Comparison of ENCODE assay signal across 20 mouse cellular contexts in the genomic region with DNA sequence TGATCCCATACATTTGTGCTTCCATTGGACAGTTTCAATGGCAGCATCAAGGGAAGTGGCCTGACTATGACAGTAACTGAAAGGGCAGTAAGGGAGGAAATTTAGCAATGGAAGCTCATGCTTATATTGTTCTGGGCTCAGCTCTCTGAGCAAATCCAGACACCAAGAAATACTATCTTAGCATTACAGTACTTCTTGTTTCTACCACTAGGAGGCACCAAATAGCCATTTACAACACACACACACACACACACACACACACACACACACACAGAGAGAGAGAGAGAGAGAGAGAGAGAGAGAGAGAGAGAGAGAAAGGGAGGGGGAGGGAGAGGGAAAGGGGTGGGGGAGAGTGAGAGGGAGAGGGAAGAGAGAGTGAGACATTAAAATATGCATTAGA.
DNase-seq lines count a peak whose midpoint lies in the region; ATAC-seq and TF ChIP-seq lines count a peak whose summit lies in the region.
"Had no signal": no experiment of that assay in that cellular context is flagged by ENCODE, and none has a peak within 500 bp of the region (broad histone marks: within the 10 kb centered on the region; RNA-seq: fewer than 3 reads in every experiment).

No protein-coding gene starts in this region.

- TF ChIP-seq EP300 in MEL (IDR thresholded peaks at IDR 0.05; ENCODE audit: low read depth in 1 of 2, low read length in 2 of 2) = no peak

- TF ChIP-seq CTCF in MEL (IDR thresholded peaks at IDR 0.05 in 2 of 3, conservative IDR thresholded peaks at IDR 0.05 in 1 of 3; ENCODE audit: control insufficient read depth in 1 of 3, insufficient read depth in 1 of 3, low read depth in 2 of 3, low read length in 3 of 3, poor library complexity in 1 of 3, severe bottlenecking in 1 of 3) = peak in 2 of 3 experiments; percentile 28 to 39; a peak in 3 of 6 replicates

- H3K4me1 ChIP-seq in MEL (ENCODE audit: control insufficient read depth in 1 of 2, insufficient read depth in 2 of 2, low read length in 2 of 2) = no peaks in the 10 kb centered on the region
- no peaks in the 10 kb centered on the region for H3K4me1 ChIP-seq in liver, embryonic 12.5 days
- H3K4me1 ChIP-seq: embryonic facial prominence, embryonic 13.5 days had no signal

- no peak overlapping the region for H3K27ac ChIP-seq in MEL (ENCODE audit: control insufficient read depth, low read depth, low read length)
- H3K27ac ChIP-seq in liver, embryonic 12.5 days = no peak overlapping the region
- H3K27ac ChIP-seq: embryonic facial prominence, embryonic 13.5 days; forebrain, embryonic 15.5 days had no signal

- TF ChIP-seq POLR2A in MEL (IDR thresholded peaks at IDR 0.05; ENCODE audit: control insufficient read depth in 1 of 2, insufficient read depth in 1 of 2, low read depth in 1 of 2, low read length in 2 of 2, poor library complexity in 1 of 2) = no peak

- no peak overlapping the region for H3K4me3 ChIP-seq in MEL (ENCODE audit: control insufficient read depth in 1 of 2, insufficient read depth in 1 of 2, low read depth in 2 of 2, low read length in 2 of 2)
- H3K4me3 ChIP-seq in liver, embryonic 12.5 days = no peak overlapping the region
- H3K4me3 ChIP-seq: embryonic facial prominence, embryonic 13.5 days; forebrain, embryonic 15.5 days had no signal

- no peaks in the 10 kb centered on the region; a peak in 1 of 4 replicates for H3K27me3 ChIP-seq in MEL (ENCODE audit: control insufficient read depth in 1 of 2, insufficient read depth in 2 of 2, low read length in 2 of 2)
- H3K27me3 ChIP-seq in liver, embryonic 12.5 days (replicated peaks) = no peaks in the 10 kb centered on the region
- H3K27me3 ChIP-seq: forebrain, embryonic 15.5 days had no signal

- ATAC-seq in liver, embryonic 12.5 days = no peak
- ATAC-seq: activated CD4-positive, CD25-positive, alpha-beta regulatory T cell, adult 4 months; forebrain, embryonic 15.5 days had no signal

- H3K79me2 ChIP-seq in MEL (ENCODE audit: control insufficient read depth, insufficient read depth, low read length, poor library complexity) = no peaks in the 10 kb centered on the region

- no peak; the same call in 1 of the 2 replicates for TF ChIP-seq RAD21 in MEL (IDR thresholded peaks at IDR 0.05; ENCODE audit: low read depth, low read length)

- no peaks in the 10 kb centered on the region for H3K36me3 ChIP-seq in MEL (ENCODE audit: control insufficient read depth in 1 of 2, insufficient read depth in 2 of 2, low read length in 2 of 2)
- no peaks in the 10 kb centered on the region for H3K36me3 ChIP-seq in liver, embryonic 12.5 days
- H3K36me3 ChIP-seq: embryonic facial prominence, embryonic 13.5 days; forebrain, embryonic 15.5 days; G1E had no signal

- DNase-seq in 3134 (ENCODE audit: extremely low read depth, insufficient read length, low spot score) = peak; percentile 5
- peak; percentile 43 for DNase-seq in 3T3-L1 (ENCODE audit: low read depth, low spot score)
- DNase-seq in MEL (ENCODE audit: low read depth, low spot score) = peak; percentile 28
- peak; percentile 2 for DNase-seq in c-Kit-positive CD71-negative TER-119-negative erythroid progenitor cells, embryonic 14.5 days (ENCODE audit: low read depth)
- DNase-seq in left cerebral cortex, adult 18-20 months (ENCODE audit: low spot score in 2 of 2) = no peak
- no peak for DNase-seq in cerebellum, adult 9-10 months
- DNase-seq: adrenal gland, postnatal 14 days; cerebellum, adult 2 months; gastrocnemius, postnatal 25 days; kidney, postnatal 14 days; lung, adult 2 months; lung, postnatal 36 days; right cerebral cortex, adult 18-20 months; thymus, postnatal 36 days had no signal

- H3K9ac ChIP-seq in MEL (ENCODE audit: control insufficient read depth, low read depth, low read length, poor library complexity, severe bottlenecking) = no peak overlapping the region
- no peak overlapping the region for H3K9ac ChIP-seq in liver, embryonic 12.5 days
- H3K9ac ChIP-seq: embryonic facial prominence, embryonic 13.5 days; forebrain, embryonic 15.5 days had no signal

- H3K9me3 ChIP-seq in MEL (replicated peaks; ENCODE audit: insufficient read depth, low read length) = no peaks in the 10 kb centered on the region
- H3K9me3 ChIP-seq in liver, embryonic 12.5 days (replicated peaks) = no peaks in the 10 kb centered on the region
- H3K9me3 ChIP-seq: forebrain, embryonic 15.5 days; G1E had no signal

- no peak overlapping the region for H3K4me2 ChIP-seq in liver, embryonic 12.5 days
- H3K4me2 ChIP-seq: embryonic facial prominence, embryonic 13.5 days; forebrain, embryonic 15.5 days; liver, embryonic 11.5 days had no signal

TF ChIP-seq in MEL, 35 proteins besides CTCF, POLR2A, EP300 and RAD21:
- no peak for TF ChIP-seq GATA1 (IDR thresholded peaks at IDR 0.05; ENCODE audit: low read depth, low read length)
- TF ChIP-seq ZNF384 (IDR thresholded peaks at IDR 0.05; ENCODE audit: low read depth, low read length) = no peak
- TF ChIP-seq MXI1 (IDR thresholded peaks at IDR 0.05; ENCODE audit: low read depth, low read length) = no peak
- TF ChIP-seq NRF1 (IDR thresholded peaks at IDR 0.05; ENCODE audit: insufficient read depth, low read depth, low read length, poor library complexity, severe bottlenecking) = no peak
- TF ChIP-seq MAFK (IDR thresholded peaks at IDR 0.05; ENCODE audit: borderline replicate concordance, low read depth, low read length) = no peak
- no peak for TF ChIP-seq MYB (IDR thresholded peaks at IDR 0.05; ENCODE audit: low read depth, low read length)
- no peak for TF ChIP-seq SMC3 (IDR thresholded peaks at IDR 0.05; ENCODE audit: low read depth, low read length)

Comparison
In these comparisons a context has a peak if more than half of its experiments do, and no peak if none do; other contexts are left out.
1. DNase-seq: peak in 3134 (single experiment), 3T3-L1 (single experiment), MEL (single experiment) and c-Kit-positive CD71-negative TER-119-negative erythroid progenitor cells, embryonic 14.5 days (single experiment); none in left cerebral cortex, adult 18-20 months (0 of 2) and cerebellum, adult 9-10 months (single experiment).